Mouse (Mus musculus) small intestine, adult 2 months (tissue): ENCODE data around the gene Nck2.

Experiments used
- CTCF ChIP-seq: fragments of 200-500 bp; IDR thresholded peaks from 2 replicates; pipeline ENCODE4 v1.5.1; 2012; ENCODE audit warnings: low read depth, mild to moderate bottlenecking, control low read depth, inconsistent platforms, low read length, moderate library complexity, mixed read lengths; ENCODE audit not compliant: insufficient replicate concordance, insufficient read length; ENCODE audit errors: extremely low read depth
- POLR2A ChIP-seq: fragments of 200-500 bp; IDR thresholded peaks from 2 replicates; pipeline ENCODE4 v1.6.1; 2012; ENCODE audit warnings: low read depth, mild to moderate bottlenecking, control low read depth, inconsistent platforms, low read length, moderate library complexity

GRCm38 (mm10) chr1:43594738-43595137 is 150.4 kb downstream of the Nck2 start:
- TF ChIP-seq POLR2A (no peak), CTCF (no peak)
